Mouse (Mus musculus) left cerebral cortex, adult 6 months (tissue): ENCODE results near the gene Akr1c6. TPM values are rescaled to one million over a fixed set of nuclear protein-coding genes. Genes with fewer than 3 reads are reported as not detected.

ENCODE experiments used
- long read RNA-seq, 2 experiments: library from polyadenylated mRNA; unstranded; transcript quantifications; one replicate each; pipeline ENCODE4 v2.0.0; 2019 to 2020
- polyA plus RNA-seq: library from polyadenylated mRNA; unstranded; fragments of <200 nt; fragmentation: Nextera tagmentation; gene quantifications from 2 replicates; pipeline ENCODE4 v1.2.3, GENCODE M21; 2021

The Akr1c6 gene
- polyA plus RNA-seq: not detected in 2 replicates
- long read RNA-seq, experiment 1: 0 reads
- long read RNA-seq, experiment 2: 0 reads

GRCm38 (mm10) chr13:4434006-4434405, at the start of gene Akr1c6:
Gene Akr1c6 (plus strand): TSS chr13:4434306.

Other genes starting within 250 kb of the Akr1c6 start
- gene Akr1c13, start 243.2 kb upstream of the Akr1c6 start, polyA plus RNA-seq: 0.54 and 0.64 TPM in 2 replicates
- 0.13 TPM in 1 of 2 replicates, not detected in the other for gene Akr1c19, start 205.6 kb upstream of the Akr1c6 start, polyA plus RNA-seq
- gene Akr1c12, start 154.9 kb upstream of the Akr1c6 start, polyA plus RNA-seq: not detected in 2 replicates
- gene Akr1c20, start 89.0 kb downstream of the Akr1c6 start, polyA plus RNA-seq: not detected in 2 replicates
- gene Akr1c21, start 139.8 kb downstream of the Akr1c6 start, polyA plus RNA-seq: not detected in 2 replicates
- 40.7 and 57.7 TPM in 2 replicates for gene Akr1e1, start 174.9 kb downstream of the Akr1c6 start, polyA plus RNA-seq